Mouse (Mus musculus): ENCODE data around the gene E030018B13Rik.

E030018B13Rik gene

DNA sequence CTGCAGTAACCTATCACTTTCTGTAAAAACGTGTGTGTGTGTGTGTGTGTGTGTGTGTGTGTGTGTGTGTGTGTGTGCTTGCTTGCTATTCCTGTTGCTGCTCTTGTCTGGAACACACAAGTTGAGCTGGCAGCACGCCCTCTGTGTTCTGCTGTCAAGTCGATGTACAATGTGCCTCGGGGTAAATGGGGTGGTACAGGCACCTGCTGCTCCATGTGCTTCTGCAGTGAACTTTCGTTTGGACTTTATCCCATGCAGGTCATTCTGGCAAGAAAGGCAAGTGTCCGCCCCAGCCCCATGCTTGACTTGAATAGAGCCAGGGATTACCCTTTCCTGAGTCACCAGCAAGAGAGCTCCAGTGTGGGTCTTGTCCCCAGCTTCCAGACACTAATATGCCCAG lies 1.0 kb downstream of the E030018B13Rik start:
- DNase-seq (ENCODE audit: inconsistent ontology term), result peak; percentile 84

DNA sequence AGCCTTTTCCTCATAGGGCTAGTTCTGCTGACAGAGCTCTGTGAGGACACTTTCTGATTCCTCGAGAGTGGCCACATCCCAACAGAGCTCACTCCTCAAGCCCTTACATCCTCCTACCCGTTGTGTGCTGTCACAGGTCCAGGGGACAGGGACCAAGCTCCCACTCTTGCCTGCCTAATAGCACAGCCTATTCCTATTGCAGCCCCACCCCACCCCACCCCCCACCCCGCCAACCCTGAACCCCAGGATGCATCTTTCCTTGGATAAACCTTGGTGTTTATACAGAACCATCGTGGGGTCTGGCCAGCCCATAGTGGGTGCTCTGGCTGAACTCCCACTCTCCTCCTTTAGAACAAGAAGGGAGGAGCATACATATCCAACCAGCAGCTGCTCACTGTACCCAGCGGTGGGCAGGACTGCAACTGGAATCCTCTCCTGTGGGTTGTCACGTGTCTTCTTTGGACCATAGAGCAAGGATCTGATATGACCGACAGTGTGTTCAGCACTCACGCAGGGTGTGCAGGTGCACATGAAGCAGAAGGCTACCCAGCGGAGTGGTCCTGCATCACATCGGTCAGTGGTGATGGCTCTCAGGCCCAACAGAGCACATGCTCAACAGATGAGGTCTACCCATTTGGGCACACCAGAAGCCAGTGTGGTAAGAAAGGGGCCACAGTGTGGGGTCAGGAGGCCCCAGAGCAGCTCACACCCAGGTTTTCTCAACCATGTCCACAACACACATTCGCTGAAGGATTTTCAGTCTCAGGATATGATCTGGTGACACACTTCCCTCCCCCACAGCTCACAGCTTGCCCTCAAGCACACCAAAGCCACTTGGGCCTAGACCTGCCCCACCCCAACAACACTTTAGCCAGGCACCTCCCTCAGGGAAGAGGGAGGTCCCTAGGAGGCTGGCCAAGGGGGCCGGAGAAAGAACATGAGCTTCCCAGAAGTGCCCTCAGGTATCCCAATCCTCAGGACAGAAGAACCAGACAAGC lies 2.4 kb downstream of the E030018B13Rik start:
- DNase-seq (ENCODE audit: inconsistent ontology term), result no peak

DNA sequence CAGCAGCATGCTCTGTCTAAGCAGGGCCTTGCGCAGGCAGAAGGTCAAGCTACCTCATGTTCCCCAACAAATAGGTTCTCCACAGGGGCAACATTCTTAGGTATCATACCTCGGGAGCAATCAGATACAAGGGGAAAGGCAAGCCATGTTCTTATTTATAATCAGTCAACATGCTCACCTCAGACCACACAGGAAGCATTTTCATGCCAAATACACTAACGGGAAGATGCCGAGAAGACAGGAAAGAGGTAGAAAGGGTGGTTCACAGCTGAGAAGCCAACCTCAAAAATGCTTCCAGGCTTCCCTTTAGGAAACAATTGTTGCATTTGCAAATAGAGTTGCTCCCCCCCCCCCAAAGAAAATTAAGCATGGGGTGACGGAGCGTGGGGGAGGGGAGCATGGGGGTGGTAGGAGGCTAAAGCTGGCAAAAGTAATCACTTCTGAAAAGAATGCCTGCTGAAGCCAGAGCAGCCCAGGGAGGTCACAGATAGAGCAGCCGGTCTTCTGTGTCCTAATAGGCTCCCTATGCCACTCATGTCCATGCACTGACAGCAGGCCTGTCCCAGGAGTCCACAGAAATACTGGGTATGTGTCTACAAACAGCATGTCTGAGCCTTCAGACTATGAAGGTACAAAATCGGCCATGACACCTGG lies 5.4 kb downstream of the E030018B13Rik start:
- DNase-seq (ENCODE audit: inconsistent ontology term), result no peak

DNA sequence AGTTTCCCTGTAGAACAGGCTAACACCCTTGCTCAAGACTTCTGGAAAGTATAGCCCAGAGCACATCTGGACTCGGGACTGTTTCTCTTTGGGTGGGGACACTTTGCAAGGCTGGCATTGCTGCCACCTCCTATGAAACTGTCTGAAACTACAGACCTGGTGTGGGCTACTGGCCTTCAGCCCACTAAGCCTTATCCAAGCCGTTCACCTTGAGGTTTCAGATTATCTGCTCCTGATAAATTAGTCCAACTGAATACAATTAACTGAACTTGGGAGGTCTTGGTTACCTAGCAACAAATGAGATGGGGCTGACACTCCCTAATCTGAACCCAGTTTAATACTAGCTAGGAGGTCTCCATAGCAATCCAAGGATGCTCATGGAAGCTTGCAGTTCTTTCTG lies 5.9 kb downstream of the E030018B13Rik start:
- no peak for DNase-seq (ENCODE audit: inconsistent ontology term)

DNA sequence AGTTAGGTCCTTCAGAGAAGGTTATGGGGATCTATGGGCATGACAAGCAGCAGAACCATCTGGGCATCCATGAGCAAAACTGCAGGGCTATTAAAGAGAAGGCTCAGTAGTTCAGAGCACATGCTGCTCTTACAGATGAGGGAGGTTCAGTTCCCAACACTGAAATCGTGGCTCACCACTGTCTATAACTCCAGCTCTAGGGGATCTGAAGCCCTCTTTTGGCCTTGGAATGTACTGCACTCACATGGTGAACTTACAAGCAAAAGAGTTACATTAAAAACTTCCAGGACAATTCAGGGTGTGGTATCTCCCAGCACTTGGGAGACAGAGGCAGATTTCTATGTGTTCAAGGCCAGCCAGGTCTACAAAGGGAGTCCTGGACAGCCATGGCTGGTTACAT lies 6.3 kb downstream of the E030018B13Rik start:
- DNase-seq (ENCODE audit: inconsistent ontology term), result no peak

DNA sequence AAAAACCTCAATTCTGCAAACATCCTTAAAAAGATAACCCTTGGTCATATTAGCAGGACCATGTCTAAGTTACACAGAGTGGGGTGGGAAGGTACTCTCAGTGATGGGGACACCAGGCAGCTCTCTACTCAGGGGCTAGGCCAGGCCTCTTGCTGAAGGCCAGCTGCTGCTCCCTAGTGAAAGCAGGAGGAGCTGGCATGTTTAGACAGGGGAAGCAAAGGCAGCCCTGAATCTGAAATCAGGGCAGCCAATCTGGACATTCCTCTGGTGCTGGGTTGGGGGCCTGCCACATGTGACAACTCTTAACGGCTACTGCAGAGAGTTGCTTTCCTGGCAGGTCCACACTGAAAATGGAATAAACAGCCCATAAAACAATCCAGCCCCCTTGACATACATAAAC lies 7.5 kb downstream of the E030018B13Rik start:
- no peak for DNase-seq (ENCODE audit: inconsistent ontology term)

DNA sequence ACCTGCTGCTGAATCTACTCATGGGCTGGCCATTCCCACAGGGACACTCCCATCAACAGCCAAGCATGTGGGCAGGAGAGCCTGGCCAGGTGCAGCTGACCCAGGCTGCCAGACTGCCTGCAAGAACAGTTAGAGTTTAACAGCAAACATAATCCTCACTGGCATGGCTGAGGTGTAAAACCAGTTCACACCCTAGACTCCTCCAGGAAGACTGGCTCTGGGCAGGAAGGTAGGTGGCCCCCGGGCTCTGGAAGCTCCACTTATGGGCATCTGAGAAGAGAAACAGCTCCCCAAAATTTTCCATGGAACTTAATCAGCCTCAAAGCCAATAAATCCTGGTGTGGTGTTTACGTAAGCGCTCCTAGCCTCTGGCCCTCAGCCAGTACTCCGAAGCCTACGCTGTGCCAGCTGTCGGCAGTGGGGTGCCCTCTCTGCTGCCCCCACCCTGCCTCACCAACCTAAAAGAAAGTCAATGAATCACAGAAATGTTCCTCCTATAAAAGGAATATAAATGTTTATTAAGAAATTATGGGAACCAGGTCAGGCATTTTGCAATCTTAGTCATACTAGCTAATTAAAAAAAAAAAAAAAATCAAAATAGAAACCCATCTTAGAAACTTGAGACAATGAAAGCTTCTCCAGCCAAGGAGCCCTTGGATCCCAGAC lies 8.2 kb downstream of the E030018B13Rik start:
- peak; percentile 83 for DNase-seq (ENCODE audit: inconsistent ontology term)

DNA sequence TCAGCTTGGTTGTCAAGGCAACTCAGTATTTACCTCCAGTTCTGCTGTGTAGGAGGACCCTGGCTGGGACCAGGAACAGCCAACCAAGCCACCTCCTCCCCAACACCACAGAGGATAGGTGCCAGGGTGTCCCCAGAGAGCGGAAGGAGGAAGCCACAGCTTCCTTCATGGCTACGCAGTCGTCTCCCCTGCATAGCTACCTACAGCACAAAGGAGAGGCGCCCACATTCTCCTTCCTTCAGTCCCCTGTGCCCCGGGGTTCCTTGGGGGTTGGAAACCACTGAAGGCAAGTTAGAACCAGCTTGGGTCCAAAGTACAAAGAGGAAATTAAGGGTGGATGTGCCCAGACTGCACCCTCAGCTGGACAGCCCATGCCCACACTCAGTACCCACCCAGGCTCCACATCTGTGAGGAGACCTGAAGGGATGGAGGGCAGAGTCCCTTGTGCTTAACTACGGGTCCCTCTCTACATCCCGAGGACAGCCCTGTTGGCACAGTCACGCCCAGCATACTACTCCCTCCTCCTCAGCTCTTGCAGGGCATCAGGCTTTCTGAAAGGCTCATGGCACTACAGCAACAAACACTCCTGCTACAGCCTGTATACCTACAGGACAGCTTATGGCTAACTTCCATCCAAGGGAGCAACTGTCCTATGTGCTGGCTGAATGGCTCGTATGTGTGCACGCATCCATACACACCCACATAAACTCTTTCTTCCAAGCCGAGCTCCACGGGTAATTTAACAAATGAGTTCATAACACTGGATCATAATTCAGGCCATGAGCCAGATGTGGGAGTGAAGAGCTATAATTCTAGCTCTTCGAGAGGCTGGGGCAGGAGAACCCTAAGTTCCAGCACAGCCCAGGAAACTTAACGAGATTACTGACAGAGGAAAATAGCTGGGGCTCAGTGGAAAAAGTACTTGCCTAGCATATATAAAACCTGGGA lies 9.0 kb downstream of the E030018B13Rik start:
- DNase-seq (ENCODE audit: inconsistent ontology term), result peak; percentile 77

DNA sequence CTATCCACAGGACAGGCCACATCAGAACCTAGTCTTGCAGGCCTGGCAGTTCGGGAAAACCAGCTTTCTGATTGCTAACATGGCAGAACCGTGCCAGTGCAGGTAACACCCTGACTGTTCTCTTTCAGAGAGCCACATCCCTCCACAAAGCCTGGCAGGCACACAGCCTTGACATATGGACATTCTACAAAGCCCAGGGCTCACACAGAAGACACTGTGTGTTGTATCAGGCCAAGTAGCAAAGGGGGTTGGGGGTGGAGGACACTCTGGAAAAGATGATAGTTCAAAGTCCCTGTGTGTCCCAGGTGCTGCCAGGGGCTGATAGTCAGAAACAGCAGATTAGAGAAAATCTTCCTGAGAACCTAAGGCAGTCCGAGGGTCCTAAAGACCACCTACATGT lies 9.8 kb downstream of the E030018B13Rik start:
- DNase-seq (ENCODE audit: inconsistent ontology term), result no peak

DNA sequence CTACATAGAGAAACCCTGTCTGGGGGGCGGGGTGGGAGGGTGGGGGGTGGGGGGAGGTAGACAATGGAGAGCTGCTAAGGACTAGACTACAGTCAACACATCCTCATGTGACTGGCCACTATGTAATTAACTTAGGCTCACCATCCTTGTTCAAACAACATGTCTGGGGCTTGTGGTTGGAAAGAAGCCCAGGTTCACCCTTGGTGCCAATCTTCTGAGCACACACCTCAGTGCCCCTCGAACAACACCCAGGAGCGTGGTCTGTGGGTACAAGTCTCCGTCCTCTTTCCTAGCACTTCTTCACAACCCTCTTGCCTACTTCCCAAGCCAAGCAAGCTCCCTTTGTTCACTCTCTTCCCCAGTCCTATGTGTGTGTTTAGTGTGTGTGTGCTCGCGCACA lies 10.5 kb downstream of the E030018B13Rik start:
- no peak for DNase-seq (ENCODE audit: inconsistent ontology term)

DNA sequence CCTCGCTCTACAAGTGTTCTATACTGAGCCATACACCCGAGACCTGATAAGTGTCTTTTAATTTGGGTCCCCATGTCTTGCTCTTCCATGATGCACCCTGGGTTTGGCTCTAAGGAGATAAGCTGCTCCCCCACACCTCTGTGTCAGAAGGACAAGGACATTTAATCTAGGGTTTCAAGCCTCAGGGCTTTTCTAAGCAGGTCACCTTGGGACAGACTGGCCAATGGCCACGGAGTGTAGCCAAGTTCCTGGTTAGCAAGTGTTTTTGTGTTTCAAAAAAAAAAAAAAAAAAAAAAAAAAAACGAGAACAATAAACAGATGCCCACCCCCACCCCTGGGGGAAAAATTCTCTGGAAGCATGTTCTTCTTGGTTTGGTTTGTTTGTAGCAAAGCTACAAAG lies 12.4 kb downstream of the E030018B13Rik start:
- peak; percentile 68 for DNase-seq (ENCODE audit: inconsistent ontology term)

DNA sequence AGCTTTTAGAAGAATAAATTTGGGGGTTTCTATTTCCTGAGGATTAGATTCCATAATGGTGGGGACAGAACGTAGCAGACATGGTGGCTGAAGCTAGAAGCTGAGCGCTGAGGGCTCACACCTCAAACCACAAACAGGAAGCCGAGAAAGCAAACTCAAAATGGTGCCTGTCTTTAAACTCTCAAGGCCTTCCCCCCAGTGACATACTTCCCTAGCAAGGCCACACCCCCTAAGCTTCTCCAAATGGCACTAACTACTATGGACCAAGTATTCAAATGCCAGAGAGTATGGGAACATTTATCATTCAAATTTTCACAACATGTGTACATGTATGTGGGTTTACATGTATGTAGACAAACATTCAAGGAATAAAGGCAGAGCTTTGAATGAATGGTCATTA lies 13.5 kb downstream of the E030018B13Rik start:
- no peak for DNase-seq (ENCODE audit: inconsistent ontology term)

DNA sequence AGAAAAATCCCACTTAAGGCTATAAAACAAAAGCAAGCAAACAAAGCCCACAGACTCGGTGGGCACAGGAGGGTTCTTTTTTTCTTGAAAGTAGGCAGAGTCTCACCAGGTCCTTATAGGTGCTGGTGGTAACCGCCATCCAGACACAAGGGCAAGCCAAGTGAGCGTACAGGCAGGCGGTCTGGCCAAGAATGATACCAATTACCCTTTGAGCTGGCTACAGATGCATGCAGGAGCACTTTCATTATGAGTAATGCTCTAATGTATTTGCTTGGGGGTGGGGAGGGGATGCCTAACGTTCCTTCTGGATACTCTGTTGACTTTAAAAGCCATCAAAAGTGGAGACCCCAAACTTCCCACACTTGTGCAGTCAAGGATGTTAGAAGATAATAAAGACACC lies 14.1 kb downstream of the E030018B13Rik start:
- DNase-seq (ENCODE audit: inconsistent ontology term), result peak; percentile 57

DNA sequence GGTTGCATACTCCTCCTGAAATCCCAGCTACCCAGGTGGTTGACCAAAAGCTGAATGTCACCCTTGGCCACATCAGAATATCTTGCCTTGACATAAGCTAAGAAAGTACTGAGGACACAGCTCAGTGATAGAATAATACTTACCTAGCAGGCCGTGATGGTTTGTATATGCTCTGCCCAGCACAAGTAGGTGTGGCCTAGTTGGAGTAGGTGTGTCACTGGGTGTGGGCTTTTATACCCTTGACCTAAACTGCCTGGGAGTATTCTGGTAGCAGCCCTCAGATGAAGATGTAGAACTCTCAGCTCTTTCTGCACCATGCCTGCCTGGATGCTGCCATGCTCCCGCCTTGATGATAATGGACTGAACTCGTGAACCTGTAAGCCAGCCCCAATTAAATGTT lies 15.8 kb downstream of the E030018B13Rik start:
- no peak for DNase-seq (ENCODE audit: inconsistent ontology term)

DNA sequence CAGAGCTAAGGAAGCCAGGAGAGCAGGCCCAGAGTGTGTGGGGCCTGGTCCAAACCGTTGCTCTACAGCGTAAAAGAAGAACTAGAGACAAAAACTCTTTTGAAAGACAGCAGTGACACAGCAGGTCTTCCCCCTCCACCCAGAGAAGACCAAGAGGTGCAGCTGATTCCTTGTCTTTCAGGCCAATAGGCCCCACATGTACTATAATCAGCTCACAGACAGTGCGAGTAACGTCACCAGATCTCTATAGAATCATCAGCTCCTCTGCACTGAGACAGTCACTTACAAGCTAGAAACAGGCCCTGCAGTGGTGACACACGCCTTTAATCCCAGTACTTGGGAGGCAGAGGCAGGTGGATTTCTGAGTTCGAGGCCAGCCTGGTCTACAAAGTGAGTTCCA lies 17.2 kb downstream of the E030018B13Rik start:
- no peak for DNase-seq (ENCODE audit: inconsistent ontology term)

DNA sequence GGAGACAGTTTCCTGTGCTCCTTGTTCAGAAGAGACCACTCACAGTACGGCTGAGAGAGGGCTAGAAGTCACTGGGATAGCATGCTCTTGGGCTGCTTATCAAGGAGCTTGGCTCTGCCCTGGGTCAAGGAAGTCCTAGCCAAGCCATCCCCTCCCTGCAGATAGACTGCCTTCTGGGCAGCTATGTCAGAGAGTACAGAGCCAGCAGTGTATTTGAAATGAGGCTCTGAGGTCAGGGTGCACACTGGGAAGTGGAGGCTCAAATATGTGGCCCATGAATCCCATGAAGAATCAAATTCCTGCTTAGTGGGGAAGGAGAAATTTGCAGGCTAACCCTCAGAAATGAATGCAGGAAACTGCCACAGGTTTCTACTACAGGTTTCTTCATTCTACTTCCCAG lies 17.9 kb downstream of the E030018B13Rik start:
- DNase-seq (ENCODE audit: inconsistent ontology term), result peak; percentile 41

DNA sequence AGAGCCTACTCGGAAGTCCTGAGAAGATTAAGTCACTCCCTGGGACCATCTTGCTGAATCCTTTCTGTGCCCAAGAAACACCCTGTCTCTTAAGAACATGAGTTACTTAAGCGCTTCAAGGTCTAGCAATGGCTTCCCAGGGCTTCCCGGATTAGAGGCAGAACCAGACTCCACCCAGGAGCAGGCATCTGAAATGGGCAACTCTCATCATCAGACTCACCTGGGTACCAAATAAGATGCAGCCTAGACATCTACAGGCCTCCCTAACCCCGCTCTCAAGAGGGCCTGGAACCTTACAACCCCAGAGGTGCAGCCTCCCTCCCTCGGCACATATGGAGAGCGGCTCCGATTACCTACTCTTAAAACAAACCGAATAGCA lies 19.1 kb downstream of the E030018B13Rik start:
- peak; percentile 36 for DNase-seq (ENCODE audit: inconsistent ontology term)

DNA sequence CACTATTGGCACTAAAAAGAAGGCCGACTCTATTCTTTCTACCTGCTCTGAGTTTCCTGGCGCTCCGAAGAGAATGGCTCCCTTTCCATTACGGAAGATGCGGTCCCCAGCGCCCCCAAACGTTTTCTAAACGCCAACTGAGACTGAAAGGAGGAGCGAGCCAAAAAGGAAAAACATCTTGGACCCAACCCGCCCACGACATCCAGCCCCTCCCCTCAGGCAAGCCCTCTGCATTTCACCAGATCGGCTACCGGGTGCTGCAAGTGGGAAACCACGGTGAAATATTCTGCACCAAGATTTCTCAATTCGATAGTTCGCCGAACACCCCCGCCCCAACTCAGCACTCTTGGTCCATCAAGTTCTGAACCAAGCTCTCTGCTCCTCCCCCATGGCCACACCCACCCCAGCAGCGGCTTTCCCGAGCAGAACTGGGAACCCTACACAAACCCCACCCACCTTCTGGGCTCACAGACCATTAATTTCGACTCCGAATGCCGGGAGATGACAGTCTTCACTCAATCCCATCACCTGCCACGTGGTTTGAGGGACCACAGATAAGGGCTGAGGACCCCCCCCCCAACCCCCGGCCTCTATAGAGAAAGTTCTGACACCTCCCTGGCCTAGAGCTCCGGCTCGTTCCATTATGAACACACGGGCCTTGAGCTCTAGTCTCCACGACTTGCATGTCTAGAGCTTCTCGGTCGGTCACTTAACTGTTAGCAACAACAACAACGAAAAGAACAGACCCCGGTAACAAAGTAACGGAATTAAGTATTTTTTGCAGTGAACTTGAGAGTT lies 19.7 kb downstream of the E030018B13Rik start:
- peak; percentile 89 for DNase-seq (ENCODE audit: inconsistent ontology term)

DNA sequence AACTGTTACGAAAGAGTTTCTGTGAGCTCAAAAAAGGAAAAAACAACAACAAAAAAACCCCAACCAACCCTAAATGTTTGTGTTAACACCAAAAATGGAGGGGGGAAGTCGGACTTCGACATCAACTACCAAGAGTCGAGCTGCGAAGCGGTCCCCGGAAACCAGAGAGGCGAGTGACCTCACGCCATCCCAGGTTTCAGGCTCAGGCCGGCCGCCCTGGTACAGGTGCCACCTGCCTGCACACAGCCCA lies 20.3 kb downstream of the E030018B13Rik start:
- no peak for DNase-seq (ENCODE audit: inconsistent ontology term)

DNA sequence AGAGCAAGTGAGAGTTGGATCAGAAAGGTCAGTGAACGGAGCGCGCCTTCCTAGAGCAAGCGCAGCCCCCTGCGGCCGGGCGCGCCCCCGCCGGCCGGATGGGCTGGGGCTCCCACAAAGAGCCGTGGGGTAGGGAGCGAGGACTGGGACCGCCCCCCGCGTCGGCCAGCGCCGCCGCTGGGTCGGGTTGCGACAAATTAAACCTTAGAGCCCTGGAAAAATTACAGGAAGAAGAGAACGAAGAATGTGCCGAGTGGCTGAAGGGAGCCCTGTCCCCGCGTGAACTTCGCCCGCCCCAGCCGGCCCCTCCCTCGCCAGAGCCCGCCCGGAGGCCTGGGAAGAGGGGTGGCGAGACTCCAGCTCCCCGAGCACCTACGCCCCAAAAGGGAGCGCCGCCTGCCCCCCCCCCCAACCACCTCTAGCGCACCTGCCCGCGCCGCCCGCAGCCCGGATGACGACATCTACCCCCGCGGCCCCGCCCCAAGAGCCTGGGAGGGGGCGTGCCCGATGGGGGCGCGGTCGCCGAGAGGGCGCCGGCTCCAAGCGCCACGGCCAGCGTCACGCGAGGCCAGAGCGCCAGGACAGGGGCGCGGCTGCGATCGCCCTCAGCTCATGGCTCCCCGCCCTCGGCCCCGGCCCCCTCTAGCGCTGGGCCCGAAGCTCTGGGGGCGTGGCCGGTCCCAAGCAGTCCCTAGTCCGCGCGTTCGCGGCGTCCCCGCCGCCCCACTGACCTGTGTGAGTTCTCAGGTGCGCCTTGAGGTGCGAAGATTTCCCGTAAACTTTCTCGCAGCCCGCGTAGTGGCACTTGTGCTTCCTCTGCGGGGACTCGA lies 20.8 kb downstream of the E030018B13Rik start:
- DNase-seq (ENCODE audit: inconsistent ontology term), result peak; percentile 91

Measured in Muller cell, postnatal 12 days (primary cell).